Mouse (Mus musculus) lung, postnatal 36 days (tissue): ENCODE data around the gene Rhbdd3.

ENCODE experiments used
- DNase-seq: peaks from one replicate; pipeline ENCODE4 v3.0.0; 2022; ENCODE audit warnings: mixed read lengths

Gene Rhbdd3

DNA sequence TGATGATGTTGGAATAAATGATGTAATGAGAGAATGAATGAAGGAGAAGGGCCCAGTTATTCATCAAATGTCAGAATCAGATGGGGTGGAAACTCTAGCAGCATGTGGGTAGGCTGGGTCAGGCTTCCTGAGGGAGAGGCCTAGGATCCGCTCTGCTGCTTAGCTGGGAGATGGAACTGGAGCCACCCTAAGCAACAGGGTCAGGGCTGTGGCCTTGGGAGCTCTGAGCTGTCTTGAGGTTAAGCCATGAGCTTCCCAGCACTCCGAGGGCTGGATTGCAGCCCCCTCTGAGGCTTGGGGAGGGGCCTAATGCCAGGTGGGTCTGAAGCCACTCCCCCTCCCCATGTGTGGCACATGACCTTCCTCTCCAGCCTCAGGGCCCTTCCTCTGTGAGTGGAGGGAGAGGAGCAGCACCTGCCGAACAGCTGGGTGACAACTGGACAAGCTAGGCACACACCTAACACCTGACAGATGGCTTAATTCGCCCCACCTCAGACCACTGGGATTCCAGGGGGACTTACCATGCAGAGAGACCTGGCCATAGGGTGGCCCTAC lies 31.5 kb downstream of the Rhbdd3 start:
- DNase-seq, result no peak

- no peak for DNase-seq
Measured at GRCm38 (mm10) chr11:5132751-5133150, 34.0 kb downstream of the Rhbdd3 start.

- DNase-seq, result peak; percentile 85
Measured at GRCm38 (mm10) chr11:5135914-5136313, 37.2 kb downstream of the Rhbdd3 start.

- DNase-seq, result peak; percentile 82
Measured at GRCm38 (mm10) chr11:5138642-5139041, 39.9 kb downstream of the Rhbdd3 start.

DNA sequence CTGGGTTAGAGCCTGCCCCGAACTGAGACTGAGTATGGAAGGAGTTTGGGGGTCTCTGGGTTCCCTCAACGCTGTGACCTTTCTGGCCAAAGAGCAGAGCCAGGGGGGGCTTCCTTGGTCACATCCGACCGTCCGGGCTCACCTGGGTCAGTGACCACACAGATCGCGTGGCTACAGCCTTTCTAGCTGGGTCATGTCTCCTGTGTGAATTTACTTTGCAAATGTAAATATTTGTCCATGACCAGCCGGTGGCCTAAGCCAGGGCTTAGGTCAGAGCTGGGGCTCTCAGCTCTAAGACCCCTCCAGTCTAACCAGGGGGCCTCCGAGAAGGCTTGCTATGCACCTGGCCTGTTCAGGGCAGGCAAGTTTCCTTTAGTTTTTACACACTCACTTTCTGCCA lies 40.6 kb downstream of the Rhbdd3 start:
- DNase-seq, result no peak

GRCm38 (mm10) chr11:5140619-5141018 lies 41.9 kb downstream of the Rhbdd3 start:
- peak; percentile 70 for DNase-seq

- DNase-seq, result no peak
Measured at GRCm38 (mm10) chr11:5141252-5141651, 42.5 kb downstream of the Rhbdd3 start.

DNA sequence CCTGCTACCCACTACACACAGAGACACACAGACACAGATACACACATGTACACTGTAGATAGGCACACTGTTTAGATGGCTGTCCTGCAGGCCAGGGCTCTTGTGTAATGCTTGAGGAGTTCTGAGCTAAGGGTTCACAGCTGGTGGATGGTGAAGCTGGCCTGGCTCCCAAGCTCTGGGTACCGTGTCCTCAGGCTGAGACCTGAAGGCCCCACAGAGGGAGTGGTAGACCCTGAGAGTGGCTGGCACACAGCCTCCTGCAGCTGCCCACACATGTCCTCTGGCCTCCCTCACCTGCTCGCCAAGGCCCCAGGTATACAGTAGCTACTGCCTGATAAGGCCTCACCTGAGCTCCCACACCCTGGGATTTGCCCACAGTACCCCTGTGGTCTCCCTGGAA lies 43.2 kb downstream of the Rhbdd3 start:
- DNase-seq, result no peak

GRCm38 (mm10) chr11:5145600-5145999 lies 46.9 kb downstream of the Rhbdd3 start:
- no peak for DNase-seq

- DNase-seq, result no peak
Measured at GRCm38 (mm10) chr11:5149249-5149648, 50.5 kb downstream of the Rhbdd3 start.

DNA sequence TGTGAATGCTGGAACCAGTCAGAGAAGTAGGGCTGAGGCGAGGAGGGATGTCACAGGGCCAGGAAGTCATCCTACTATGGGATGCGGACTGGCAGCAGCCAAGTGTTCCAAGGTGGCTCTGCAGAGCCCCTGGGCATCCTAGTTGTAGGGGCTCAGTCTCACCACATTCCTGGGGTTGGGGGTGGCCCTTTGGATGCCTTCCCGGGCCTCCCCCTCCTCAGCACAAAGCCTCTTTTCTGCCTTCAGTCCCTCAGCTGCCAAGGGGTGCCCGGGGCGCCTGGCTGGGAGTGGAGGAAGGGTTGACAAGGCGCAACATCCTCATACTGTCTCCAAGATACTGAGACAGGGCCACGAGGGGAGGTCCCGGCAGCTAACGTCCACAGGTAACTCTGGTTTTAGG lies 51.2 kb downstream of the Rhbdd3 start:
- no peak for DNase-seq

DNA sequence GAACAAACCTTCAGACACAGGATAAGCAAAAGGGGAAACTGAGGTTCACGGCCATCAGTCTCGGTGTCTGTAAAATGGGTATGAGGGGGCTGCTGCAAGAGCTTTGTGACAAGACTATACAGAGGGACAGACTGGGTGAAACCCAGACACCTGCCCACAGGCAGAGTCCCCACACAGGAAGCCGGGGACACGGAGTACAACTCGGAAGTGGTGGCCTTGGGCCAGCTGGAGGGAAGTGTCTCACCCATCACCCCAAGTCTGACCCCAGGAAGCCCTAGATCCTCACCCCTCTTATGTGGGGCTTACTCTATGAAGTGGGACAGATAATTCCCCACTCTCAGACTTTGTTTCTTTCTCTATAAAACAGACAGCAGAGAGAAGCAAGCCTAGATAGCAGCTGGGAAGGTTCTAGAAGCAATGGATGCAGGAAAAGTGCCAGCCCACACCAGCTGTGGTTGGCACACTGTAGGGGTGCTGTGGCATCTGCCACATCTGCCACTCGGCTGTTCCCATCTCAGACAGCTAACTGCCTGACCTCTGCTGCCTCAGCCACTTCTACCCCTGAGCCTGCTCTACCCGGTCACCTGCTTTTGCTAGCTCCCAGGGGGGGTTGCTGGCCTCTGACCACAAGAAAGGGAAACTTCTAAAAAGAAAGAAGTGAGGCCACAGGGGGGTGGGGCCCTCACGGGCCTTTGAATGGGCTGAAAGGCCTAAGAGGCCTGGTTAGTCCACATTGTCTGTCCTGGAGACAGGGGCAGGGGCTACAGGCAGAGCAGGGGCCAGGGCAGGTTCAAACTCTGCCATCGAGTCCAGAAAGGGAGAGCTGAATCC lies 51.9 kb downstream of the Rhbdd3 start:
- DNase-seq, result no peak

DNA sequence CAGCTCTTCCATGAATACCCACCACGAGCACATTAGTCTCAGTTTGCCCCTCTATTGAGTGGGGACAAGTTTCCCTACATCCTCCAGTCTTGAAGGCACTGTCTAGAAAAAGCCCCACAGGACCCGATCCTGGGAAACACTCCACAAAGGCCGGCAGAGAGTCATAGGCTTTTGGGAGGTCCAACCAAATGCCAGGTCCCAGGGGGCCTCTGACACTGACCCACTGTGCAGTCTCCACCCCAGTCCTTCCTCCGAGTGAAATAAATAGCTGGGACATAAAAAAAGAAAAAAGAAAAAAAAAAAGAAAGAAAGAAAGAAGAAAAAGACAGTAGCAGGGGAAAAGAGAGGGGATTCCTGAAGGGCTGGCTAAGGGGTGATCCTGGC lies 52.5 kb downstream of the Rhbdd3 start:
- no peak for DNase-seq

DNA sequence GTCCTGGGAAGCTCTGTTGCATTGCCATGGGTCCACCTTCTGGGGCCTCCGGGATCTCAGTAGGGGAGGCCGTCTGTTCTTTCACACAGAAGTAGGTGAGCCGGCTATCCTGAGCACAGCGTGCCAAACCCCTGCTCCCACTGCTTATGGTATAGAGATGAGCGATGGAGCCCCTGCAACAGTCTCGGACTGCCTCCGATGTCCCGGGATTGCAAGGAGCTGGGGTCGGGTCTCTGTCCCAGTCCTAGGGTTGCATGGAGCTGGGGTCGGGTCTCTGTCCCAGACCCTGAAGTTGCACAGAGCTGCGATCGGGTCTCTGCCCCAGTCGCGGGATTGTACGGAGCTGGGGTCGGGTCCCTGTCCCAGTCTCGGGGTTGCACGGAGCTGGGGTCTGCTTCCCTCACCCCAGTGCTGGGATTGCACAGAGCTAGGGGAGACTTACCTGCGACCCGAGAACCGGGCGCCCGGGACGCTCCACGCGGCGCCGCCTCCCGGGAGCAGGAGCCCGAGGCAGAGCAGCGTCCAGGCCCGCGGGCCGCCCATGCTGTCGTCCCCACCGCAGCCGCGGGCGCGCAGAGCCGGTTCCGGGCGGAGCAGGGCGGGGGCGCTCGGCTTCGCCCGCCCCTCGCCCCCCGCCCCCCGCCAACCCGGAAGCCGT lies 53.1 kb downstream of the Rhbdd3 start, which contains the start of gene Emid1:
Emid1 (minus strand) TSS at position 578 of the 658 bp plus-strand sequence.
- no peak for DNase-seq

- no peak for DNase-seq
Measured at GRCm38 (mm10) chr11:5154961-5155805, 56.5 kb downstream of the Rhbdd3 start.
